Mouse (Mus musculus) lung, adult 18-20 months (tissue): ENCODE measurements around the gene Vmn1r37.
"Not testable (repeated sequence)": the region's sequence is repeated elsewhere in the genome, so short reads cannot be mapped to it uniquely, and the experiment has no call there.

Experiments
- DNase-seq, 2 experiments: peaks; one replicate each; pipeline ENCODE4 v3.0.0; 2022; ENCODE audit warnings: mixed read lengths in 2 of 2

The Vmn1r37 gene

GRCm38 (mm10) chr6:66729082-66729481 lies at the start of gene Vmn1r37:
Vmn1r37 (plus strand) TSS chr6:66729382.
- not testable (repeated sequence) for DNase-seq

- DNase-seq: no peak
Observed at GRCm38 (mm10) chr6:66685806-66686205, 43.4 kb upstream of the Vmn1r37 start, which contains the start of gene Vmn1r35. Vmn1r35 (minus strand) TSS chr6:66685906.

- DNase-seq: no peak
Observed at GRCm38 (mm10) chr6:66708901-66709300, 20.3 kb upstream of the Vmn1r37 start.

- no peak for DNase-seq
Observed at GRCm38 (mm10) chr6:66713854-66714253, 15.3 kb upstream of the Vmn1r37 start.

GRCm38 (mm10) chr6:66719068-66719467 lies 10.1 kb upstream of the Vmn1r37 start, which contains the start of gene Vmn1r36:
Vmn1r36 (minus strand) TSS chr6:66719168.
- DNase-seq: not testable (repeated sequence)

GRCm38 (mm10) chr6:66782527-66782926 lies 53.3 kb downstream of the Vmn1r37 start, which contains the start of gene Vmn1r38:
Vmn1r38 (minus strand) TSS chr6:66782627.
- DNase-seq: not testable (repeated sequence)
